Mouse (Mus musculus): Measurements from ENCODE around the gene Glp1r. TPM values are rescaled to one million over a fixed set of nuclear protein-coding genes. Genes with fewer than 3 reads are reported as not detected.

Glp1r gene
- polyA plus RNA-seq, 2 experiments from 2014 or later: 0.15 TPM; not detected in 1

DNA sequence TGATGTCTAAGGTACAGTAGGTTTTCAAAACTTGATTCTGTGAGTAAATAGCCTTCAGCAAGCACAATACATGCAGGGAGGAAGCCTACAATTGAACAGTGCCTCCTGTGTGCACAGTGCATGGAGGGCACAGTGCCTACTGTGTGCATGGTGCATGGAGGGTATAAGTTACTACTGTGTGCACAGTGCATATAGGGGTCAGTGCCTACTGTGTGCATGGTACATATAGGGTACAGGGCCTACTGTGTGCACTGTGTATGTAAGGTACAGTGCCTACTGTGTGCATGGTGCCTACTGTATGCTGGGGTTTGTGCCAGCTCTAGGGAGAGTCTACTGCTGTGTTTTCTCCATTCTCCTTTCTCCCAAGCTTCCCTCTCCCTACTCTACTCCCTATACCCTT is 12.6 kb downstream of the Glp1r start:
- ATAC-seq: no peak

DNA sequence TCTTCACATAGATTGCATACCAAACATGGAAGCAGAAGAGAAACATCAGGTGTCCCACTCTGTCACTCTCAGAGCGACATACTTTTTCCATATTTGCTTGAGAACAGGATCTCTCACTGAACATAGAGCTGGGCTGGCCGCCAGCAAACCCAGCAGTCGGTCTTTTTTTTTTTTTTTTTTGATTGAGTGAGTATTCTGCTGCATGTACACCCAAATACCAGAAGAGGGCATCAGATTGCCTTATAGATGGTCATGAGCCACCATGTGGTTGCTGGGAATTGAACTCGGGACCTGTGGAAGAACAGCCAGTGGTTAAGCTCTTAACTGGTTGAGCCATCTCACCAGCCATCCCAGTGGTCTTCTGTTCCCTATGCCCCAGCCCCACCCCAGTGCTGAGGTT is 21.9 kb downstream of the Glp1r start:
- no peak for ATAC-seq

DNA sequence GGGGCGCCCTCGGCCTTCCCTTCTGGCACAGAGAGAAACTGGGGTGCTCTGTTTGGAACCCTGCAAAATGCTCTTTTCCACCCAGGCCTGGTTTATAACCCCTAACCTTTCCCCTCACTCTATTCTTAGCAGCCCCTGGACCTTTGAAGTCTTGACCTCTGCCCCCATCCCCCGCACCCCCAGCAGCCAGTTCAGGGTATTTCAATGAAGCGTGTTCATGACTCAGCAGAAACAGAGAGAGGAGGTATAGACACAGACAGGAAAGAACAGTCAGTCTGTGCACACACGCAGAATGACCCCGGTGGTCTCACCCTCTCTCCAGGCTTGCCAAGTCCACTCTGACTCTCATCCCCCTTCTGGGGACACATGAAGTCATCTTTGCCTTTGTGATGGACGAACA is 29.2 kb downstream of the Glp1r start:
- ATAC-seq: no peak

DNA sequence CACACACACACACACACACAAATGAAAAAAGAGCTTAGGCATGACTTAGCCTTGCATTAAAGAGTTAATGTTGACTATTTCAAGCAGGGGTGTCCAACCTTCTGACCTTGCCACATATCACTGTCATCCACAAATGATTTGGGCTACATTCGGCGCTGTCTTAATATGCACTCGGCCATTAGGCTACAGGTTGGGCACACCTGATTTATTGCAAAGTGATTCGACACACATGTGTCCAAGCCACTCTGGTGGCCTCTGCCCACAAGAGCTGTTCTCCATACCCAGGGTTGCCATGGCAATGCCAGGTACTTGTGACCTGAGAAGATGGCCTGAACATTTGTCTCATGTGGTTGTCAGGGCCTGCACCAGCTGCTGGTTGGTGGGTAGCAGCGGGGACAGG is 31.2 kb downstream of the Glp1r start:
- no peak for ATAC-seq

DNA sequence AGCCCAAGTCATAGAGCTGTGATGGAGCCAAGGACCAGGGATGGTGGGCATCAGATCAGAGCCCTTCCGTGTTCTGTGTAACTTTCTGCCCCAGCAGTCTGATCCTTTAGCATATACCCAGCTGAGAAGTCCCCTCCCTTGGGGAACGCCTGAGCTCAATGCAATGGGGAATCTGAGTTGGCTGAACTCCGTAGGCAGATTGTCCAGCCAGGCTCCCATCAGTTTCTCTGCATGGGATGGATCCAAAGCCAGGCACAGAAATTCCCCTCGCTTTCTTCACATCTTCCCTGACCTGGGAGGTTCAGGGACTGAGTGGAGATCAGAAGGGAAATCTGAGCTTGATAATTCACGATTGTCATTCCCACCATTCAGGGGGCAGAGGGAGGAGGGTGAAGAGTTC is 33.7 kb downstream of the Glp1r start:
- no peak for ATAC-seq

DNA sequence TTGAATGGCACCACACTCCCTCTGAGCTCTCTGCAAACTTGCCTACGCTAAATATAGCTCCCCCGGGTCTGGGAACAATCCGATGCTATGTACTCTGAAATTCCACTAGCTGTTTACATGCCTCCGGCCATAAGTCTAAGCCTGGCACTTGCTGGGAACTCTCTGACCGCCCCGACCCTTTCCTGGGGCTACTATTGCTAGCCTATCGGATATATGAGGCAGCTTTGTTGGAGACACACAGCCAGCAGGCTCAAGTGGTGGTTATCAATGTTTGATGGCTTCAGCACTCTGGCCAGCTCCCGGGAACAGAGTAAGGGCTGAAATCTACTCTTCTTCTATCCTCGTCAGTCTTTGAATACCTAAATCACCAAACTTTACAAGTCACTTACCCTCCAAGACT is 36.9 kb downstream of the Glp1r start:
- no peak for ATAC-seq

DNA sequence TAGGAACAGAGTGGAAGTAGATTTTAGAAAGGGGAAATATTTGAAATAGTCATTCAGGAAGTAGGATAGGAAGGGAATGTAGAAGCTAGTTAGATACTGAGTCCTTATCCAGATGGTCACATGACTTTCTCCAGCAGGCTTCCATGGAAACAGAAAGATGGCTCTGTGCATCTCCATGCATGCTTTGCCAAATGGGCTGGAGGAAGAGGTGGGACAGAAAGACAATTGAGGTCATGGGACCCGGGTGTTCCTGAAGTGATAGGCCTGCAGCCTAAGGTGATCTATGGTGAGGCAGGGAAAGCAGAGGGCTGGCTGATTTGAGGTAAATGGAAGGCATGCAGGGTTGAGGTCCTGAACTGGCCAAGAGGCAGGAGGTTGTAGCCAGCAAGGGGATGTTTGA is 46.8 kb downstream of the Glp1r start:
- no peak for ATAC-seq

DNA sequence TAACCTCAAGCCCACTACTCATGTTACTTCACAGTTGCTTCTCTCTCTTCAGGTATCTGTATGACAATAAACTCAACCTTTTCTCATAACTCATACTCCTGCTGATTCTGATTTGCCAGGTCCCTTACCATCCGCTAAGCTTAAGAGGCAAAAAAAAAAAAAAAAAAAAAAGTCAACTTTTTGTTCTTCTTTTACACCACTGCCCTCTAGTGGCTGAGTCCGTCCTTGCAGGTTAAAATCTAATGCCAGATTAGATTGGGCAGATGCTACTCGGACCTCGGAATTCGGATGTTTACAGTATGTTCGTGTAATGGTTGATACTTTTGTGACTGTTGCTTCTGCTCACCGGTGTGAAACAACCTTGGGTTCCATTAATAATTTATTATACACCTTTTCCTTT is 49.2 kb downstream of the Glp1r start:
- no peak for ATAC-seq

DNA sequence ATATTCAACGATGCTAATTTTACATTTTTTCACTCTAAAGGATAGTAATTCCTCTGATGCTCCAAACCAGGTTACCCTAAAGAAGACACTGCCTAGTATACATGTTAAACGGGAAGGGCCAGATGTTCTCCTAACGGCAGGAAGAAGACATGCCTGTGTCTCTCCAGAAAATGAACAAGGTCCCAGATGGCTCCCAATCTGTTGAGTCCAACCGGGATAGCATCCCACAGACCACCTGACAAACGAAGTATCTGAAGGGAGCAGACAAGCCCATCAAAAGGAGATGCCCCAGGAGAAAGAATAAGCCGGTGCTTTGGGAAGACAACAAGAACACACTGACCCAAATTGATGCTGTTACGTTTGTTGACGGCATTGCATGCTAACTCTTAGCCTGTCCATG is 50.0 kb downstream of the Glp1r start:
- no peak for ATAC-seq

DNA sequence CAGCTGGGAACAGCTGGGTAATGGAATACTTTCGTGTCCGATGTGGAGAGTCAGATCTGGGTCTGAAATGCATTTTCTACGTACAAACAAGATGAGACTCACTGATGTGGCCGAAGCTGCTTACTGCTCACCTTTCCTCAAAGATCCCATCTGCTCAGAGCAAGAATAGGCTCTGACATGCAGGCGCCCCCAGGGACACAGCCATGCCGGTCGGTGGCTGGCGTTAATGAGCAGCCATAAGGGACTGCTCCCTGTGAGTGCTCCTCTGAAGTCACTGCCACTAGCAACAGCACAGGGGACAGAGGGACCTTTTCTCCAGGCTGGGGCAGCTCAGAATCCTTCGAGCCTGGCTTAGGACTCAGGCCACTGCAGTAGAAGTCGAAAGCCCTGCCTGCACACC is 52.7 kb downstream of the Glp1r start, which contains the start of gene Umodl1:
Umodl1 (plus strand) TSS at position 301 of the 400 bp plus-strand sequence.
- no peak for ATAC-seq

DNA sequence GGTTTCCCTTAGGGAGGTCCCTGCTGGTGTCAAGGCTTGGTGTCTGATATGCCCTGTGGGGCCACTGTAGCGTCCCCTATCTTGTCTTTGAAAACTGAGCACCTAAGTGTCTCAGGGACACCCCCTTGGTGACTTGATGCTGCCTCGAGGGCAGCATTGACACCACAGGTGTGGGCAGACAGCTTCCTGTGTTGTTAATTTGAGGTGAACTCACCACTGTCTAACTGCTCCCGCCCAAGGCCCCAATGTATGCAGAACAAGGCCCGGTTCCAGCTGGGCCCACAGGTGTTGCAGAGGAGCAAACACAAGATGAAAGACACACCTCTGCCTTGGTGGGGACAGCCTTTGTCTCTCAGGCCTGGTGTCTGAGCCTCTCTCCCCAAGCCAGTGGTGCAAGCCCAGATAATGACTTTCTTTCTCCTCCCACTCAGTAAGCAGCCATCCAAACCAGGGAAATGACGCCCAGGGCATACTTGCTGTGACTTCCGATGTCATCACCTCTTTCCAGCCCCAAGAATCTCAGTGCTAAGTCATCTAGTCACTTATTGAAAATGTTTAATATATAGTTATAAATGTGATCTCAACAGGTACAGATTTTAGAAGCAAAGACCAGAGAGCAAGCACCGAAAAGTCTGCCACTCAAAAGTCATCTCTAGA is 60.4 kb downstream of the Glp1r start:
- peak; percentile 87 for ATAC-seq

DNA sequence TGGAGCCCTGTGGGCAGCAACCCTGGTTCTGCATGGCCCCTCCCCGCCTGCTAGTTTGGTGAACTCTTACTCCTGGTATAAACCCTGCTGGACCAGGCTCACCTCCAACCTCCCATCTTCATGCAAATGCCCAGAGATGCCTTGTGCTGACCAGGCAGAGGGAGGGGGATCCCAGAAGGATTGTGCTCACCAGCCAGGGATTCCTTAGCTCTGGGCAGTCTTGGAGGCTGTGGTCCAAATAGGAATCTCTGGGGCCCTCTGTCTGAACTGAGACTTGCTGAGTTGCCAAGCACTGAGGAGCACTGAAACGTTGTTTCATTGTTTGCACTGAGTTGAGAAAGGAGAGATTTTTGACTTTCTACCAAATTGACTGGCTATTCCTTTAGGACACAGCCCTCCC is 61.3 kb downstream of the Glp1r start:
- ATAC-seq: no peak

DNA sequence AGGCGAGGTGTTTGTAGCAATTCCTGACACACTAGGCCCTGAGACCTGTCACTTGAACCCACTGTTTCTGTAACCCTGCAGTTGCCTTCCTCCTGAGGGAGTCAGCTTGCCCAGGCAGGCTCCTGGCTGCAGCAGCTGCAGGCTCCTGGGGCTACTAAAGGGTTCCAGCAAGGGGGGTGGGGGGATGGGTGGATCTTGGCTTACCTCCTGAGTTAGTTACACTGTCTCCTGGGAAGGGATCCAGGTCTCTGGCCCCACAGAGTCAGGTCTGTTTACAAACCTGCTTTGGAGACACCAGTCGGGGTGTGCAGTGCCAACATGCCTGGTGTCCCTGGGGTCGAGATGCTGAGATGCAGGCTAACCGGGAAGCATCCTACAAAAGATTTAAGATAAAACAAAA is 68.4 kb downstream of the Glp1r start:
- no peak for ATAC-seq

DNA sequence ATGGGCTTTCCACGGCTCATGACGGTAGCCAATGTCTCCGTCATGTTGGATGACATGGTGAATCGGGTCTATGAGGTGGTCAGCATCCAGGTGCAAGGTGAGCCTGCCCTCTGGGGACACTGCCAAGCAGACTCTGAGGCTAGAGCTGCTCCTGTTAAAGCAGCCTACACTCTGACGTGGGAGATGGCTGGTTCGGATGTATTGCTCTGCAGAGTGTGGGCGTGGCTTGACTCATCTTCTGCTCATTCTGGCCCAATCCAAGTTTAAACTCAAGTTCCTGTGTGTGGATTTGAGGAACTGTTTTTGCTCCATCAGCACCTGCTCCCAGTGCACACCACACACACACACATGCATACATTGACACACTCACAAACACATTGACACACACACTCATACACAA is 70.3 kb downstream of the Glp1r start:
- ATAC-seq: no peak

DNA sequence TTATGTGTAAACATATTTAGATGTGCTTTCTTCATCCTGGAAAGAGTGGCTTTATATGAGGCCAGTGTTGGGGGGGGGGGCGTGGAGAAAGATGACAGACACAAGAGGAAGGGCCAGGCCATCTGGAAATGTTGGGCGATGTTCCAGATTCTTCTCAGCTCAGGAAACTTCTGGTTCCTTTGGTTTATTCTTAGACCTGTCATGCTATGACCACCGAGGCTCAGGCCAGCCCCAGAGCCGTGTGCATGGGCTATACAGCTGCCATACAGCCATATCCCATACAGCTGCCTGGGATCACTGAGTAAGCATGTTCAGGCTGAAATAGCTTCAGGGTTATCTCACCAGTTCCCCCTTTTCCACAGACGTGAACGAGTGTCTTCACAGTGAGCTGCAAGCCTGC is 71.7 kb downstream of the Glp1r start:
- no peak for ATAC-seq

DNA sequence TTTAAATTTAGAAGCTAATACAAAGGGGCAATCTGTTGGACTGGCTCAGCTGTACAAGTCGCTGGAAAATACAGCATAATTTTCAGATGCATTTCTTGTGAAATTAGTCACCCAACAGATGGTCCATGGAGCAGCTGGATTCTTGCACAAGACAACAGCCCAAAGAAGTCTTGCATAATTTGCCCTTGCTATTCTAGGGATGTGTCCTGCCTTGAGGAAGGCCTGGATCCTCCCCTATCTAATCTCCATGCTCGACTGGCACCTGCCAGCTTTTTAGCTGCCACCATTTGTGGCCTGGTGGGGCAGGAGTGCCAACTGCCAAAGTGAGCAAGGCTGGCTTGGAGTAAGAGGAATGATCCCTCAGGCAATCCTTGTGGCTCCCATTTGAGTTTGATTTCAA is 75.7 kb downstream of the Glp1r start:
- no peak for ATAC-seq

DNA sequence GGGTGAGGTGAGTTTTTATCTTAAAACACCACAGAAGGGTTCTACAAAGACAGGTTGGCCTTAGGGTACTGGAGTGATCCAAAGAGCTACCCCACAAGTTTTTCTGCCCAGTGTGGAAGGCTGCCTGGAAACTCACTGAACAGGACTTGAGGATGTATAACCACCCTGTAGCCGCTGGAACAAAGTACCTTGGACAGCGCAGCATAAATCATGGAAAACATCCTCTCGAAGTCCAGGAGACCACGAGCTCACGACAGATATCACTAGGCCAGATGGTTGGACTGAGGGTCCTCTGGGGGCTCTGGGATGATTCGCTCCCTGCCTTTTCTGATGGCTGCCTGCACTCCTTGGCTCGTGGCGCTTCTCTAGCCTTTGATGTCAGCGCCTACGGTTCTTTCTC is 76.9 kb downstream of the Glp1r start:
- no peak for ATAC-seq

DNA sequence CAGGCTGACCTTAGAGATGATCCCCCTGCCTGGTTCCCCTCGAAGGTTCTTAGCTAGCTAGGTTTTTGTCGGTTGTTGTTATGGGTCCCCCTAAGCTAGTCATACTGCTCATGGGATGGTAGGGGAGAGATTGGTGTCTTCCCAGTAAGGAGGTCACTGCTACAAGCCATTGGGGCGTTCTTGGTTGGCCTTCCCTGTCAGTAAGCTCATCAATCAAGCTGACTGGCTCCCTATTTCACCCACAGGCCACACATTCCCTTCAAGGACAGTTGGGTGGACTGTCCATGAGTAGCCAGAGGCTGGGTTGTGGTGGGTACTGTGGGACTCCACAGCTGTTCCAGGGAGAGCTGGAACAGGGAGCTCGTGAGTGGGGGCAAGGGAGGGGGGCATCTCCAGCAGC is 81.9 kb downstream of the Glp1r start:
- ATAC-seq: no peak

DNA sequence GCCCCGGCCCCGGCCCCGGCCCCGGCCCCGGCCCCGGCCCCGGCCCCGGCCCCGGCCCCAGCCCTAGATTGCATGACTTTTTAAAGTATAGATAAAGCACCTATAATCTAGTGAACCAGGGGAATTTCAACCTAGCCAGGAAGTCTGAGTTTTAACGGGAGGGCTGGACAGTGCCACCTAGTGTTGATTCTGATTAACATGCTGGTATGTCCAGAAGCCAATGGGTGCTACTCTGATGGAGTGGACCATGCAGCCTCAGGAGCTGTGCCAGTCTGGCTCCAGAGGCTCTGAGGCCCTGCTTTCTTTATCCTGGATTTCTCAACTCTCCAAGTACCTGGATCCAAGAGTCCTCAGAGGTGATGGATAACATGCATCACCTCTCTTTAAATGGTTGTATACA is 88.6 kb downstream of the Glp1r start:
- peak; percentile 32 for ATAC-seq

Other genes starting within 250 kb of the Glp1r start
- gene Umodl1, start 52.8 kb downstream of the Glp1r start, polyA plus RNA-seq (2017; shearing (Covaris generic)): not detected
- gene Abcg1, start 155.9 kb downstream of the Glp1r start, polyA plus RNA-seq (2017; shearing (Covaris generic)): 100 to 1,000 TPM; 104 to 116 TPM
- not detected for gene Tff3, start 227.8 kb downstream of the Glp1r start, polyA plus RNA-seq (2017; shearing (Covaris generic))
- gene Tff2, start 242.5 kb downstream of the Glp1r start, polyA plus RNA-seq (2017; shearing (Covaris generic)): not detected